Mouse (Mus musculus) layer of hippocampus, postnatal 10 days (tissue): ENCODE measurements around the gene Zfhx3. TPM values are rescaled to one million over a fixed set of nuclear protein-coding genes. Genes with fewer than 3 reads are reported as not detected.

Source experiments
- DNase-seq, 2 experiments: peaks; one replicate each; pipeline ENCODE4 v3.0.0; 2021; ENCODE audit warnings: low spot score in 2 of 2
- total RNA-seq, 2 experiments: library from RNA; stranded (reverse); gene quantifications; 2 replicates each; pipeline ENCODE4 v1.2.3; 2021

Zfhx3 gene
- total RNA-seq, 2 experiments from 2014 or later = 3.9 to 4.7 TPM

DNA sequence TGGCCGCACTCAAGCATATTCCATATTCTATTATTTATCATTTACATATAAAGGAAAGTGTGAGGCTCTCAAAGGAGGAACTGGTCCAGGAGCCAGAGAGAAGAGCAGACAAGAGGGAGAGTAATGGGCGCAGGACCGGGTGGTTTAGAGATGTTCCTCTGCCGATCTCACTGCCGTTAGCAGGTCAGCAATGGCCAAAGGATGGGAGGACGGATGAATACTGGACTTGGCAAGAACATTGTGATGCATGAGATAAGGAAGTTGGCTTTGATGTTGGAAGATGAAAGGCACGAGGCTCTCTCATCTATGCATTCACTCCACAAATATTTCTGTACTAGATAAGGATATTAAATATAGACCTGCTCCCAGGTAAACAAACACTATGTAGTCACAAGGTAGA lies 648.6 kb downstream of the Zfhx3 start:
- DNase-seq = no peak

DNA sequence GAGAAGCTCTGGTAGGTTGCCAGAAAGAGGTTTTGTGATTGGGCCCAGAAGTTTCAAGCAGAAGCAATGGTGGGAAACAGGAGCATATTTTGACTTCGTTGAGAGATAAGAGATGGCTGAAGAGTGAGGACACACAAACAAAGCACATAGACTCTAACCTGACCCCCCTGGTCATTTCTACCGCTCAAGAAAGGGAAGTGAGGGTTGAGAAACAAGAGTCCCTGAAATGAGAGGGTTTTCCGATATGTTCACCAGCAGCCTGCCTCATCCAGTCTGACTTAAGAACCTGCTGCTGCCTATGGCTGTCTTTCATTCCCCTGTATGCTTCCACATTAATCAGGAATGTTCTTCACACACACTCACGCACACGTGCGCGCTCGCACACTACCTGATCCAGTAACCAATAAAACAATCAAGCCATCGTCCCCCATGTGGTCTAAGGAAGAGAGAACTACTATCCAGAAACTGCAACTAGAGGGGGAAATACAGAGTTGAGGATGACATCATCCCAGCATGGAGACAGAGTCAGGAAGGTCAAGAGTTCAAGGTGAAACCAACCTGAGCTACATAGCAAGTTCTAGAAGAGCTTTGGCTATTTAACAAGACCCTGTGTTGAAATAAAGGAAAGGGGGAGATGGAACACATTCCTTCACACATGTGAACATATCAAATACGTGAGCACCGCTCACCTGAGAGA lies 649.7 kb downstream of the Zfhx3 start:
- no peak for DNase-seq

DNA sequence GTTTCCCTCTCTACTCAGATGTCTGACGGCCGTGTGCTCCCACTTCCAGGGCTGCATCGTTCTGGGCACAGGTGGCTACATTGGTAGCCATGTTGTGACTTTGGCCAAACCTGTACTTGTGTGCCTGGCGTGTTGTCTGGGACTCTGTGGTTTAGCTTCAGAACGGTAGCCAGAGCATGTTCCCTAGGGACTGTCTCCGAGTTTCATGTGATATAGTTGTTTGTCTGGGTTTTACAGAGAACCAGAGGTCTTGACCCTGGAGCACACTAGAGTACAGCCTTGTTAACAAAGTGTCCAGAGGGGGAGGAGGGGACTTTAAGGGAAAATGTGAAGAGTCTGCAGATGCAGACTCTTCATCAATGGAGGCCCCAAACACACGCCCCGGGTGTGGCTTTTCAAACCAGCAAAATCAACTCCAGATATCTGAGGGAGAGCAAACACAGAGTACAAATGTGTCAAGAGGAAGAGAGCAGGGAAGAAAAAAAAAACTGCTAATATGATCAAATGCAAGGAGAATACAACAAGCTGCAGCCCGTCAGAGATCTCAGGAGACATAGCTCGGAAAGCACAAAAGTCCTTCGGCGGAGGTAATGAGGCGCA lies 650.6 kb downstream of the Zfhx3 start:
- DNase-seq = no peak

DNA sequence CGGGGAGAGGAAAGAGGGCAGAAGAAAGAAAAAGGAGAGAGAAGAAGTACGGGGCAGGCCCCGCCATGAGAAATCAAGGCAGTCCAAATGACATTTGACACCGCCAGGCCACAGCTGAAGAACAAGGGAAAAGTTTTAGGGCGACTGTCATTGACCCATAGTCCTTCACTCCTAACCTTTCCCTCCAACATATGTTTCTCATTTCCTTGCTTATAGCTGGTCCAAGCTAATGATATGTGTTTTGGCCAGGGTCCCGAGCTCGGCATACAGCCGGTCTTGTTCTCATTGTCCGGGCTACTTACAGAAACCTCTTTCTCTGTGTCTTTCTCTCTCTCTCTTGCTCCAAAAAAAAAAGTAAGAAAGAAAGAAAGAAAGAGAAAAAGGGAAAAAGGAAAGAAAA lies 651.4 kb downstream of the Zfhx3 start:
- no peak for DNase-seq

DNA sequence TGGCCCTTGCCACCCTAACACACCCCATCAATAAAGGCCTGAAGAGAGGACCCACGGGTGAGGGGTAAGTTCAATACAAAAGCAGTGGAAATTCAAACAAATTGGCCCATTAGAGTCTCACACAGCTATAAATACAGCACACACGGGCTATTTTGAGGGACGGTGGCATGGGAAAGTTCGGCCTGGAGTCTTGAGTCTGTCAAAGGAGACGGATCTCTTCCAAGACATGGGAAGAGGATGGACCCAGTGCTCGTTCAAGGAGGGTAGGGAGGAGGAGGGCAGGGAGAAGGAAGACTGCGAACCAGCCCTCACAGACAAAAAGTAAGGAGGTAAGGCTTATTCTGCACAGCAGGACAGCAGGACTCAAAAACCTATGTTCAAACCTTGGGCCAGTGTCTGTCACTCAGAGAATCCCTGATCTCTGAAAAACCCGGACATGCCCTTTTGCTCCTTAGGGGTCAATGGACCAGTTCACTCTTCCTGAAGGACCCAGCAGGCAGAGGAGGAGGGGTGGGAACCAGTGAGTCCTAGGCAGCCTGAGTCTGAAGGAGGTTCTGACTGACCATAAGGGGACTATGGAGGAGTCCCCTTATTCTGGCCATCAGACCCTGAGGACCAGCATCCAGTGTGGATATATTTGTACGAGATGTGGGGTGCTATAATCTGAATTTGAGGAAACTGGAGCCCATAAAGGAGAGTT lies 652.1 kb downstream of the Zfhx3 start:
- DNase-seq = no peak

DNA sequence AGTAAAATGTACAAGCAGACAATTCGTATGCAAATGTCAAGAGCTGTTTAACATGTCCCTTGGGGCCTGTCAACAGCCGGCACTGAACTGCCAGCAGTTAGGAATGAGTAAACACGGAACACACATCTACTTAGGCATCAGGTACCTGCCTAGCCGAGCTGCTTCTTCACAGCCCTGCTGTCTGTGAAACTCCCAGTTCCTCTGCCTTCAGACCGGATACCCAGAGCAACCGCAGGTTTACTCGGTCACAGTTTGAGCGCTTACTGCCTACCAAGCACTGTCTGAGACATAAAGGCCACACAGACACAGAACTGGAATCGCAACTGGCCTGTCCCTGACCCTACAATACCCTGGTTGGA lies 652.6 kb downstream of the Zfhx3 start:
- no peak for DNase-seq

- DNase-seq = no peak
These were observed 653.5 kb downstream of the Zfhx3 start for GRCm38 (mm10) chr8:108595721-108596495.

DNA sequence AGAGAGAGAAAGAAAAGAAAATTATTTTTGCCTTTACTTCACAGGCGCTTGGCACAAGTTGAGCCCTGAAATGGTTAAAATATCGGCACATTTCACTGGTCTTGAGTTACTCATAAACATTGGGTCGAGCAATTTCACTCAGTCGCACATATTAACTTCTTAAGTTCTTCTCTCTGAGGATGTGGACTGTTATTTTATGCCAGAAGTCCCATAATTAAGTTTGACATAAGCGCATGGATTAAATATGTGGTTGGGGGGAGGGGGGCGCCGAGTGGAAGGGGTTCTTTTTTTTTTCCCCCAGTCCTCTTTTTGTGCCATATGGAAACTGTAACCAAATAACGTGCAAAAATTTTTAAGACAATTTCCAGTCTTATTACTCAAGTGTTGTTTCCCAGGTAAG lies 656.6 kb downstream of the Zfhx3 start:
- DNase-seq = no peak

DNA sequence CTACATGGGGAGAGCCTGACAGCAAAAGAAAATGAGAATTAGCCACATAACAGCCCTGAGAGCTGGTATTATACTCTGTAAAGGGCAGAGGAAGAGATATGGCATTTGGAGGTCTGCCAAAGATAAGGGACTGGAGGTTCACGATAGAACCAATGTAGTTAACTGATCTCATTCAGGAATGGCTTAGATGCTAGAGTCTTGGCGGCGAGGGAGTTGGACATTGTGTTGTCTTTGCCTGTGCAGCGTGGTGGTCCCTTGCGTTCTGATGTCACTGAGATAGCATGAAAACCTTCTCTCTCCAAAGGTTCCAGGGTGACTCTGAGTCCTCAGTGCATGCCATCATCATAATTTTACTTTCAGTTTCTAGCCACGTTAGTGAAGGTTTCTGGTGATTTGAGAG lies 657.1 kb downstream of the Zfhx3 start:
- DNase-seq = no peak

DNA sequence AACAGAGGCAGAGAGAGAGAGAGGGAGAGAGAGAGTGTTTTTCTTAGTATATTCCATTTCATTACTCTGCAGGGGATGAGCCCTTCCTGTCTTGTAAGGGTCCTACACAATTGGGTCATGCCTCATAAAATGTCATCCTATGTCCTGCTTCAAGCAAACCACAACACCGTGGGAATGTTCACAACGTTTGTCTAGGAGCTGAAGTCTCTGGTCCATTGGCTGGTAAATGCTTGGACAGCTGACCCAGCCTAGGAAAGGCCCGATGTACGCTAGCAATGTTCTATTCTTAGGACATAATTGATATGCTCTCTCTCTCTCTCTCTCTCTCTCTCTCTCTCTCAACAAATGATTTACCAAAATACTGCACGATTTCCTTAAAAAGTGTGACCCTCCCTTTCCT lies 666.2 kb downstream of the Zfhx3 start:
- DNase-seq = no peak

- no peak for DNase-seq
These were observed 666.7 kb downstream of the Zfhx3 start for GRCm38 (mm10) chr8:108609114-108609513.

DNA sequence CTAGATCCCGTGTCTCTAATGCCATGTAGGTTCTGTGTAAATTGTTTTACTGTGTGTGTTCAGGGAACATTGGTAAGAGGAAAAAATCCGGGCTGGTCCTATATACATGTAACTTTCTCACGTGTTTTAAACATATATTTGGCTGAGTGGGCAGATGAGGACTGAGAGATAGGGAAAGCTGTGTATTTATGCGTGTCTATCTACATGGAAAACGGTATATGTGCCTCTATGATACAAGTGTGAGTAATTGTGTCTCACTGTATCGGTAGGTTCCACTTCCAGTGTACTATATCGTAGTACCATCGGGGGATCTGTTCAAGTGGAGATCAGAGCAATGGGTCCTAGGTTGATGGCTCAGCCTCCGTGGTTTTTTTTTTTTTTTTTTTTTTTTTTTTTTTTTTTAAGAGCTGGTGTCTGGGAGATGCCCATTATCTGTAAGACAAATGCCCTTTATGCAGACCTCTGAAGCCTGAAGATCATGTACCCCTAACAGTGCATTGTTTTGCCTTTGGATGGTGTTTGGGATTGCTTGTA lies 668.8 kb downstream of the Zfhx3 start:
- DNase-seq = no peak

GRCm38 (mm10) chr8:108611792-108612413 lies 669.5 kb downstream of the Zfhx3 start:
- DNase-seq = no peak

GRCm38 (mm10) chr8:108612815-108613214 lies 670.4 kb downstream of the Zfhx3 start:
- no peak for DNase-seq

- no peak for DNase-seq
These were observed 670.8 kb downstream of the Zfhx3 start for GRCm38 (mm10) chr8:108613280-108613679.

- no peak for DNase-seq
These were observed 678.9 kb downstream of the Zfhx3 start for GRCm38 (mm10) chr8:108621296-108621695.

DNA sequence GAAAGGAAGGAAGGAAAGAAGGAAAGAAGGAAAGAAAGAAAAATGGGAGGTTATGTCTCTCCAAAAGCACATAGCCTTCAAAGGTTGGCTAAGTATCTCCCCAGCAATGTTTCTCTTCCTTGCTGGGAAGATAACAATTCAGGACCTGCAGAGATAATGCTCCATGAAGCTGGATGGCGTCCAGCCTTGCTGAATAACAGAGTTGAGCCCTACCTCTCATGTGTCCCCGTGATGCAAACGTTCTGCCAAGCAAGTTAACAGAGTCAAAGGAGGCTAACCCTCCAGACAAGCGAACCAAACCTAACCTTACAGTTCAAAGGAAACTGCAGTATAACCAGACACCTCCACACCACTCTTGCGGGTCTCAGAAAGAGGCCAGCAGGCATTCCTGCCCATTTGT lies 681.2 kb downstream of the Zfhx3 start:
- no peak for DNase-seq

- no peak for DNase-seq
These were observed 683.2 kb downstream of the Zfhx3 start for GRCm38 (mm10) chr8:108625571-108626120.

- no peak for DNase-seq
These were observed 688.6 kb downstream of the Zfhx3 start for GRCm38 (mm10) chr8:108631069-108631468.

DNA sequence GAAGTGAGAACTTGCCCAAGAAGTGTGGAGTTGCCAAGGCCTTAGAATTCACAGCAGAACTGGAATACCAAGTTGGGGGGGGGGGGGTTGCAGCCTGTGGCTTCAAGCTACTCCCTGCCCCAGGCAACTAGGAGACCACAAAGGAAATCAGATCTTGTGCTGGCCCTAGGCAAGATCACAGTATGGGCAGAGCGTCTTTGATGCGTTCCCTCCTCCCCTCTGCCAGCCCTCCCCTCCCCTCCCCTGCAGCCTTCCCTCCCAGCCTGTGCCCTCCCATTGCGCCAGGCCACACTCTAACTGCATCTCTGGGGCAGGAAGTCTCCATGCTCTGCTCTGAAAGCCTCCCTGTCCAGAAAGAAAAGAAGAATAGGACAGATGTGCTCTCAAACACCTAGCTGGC lies 691.8 kb downstream of the Zfhx3 start:
- no peak for DNase-seq

DNA sequence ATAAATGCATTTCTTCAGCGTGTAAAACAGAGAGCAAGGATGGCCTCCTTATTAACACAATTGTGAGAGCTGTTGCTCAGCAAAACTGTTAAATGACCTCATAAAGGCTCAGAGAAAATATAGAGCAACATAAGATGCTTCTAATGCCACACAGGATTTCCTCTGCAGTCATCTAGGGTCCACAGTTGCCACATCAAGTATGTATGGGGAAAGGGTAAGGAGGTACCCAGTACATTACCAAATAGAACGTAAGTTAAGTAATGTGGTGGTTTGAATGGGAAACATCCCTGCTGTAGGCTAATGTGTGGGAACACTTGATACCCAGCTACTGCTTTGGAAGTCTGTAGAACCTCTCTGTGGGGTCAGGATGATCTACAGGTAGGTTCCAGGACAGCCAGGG lies 695.4 kb downstream of the Zfhx3 start:
- DNase-seq = no peak
